Mouse (Mus musculus): ENCODE results near the gene Bora.

- TF ChIP-seq ZNF384 (IDR thresholded peaks at IDR 0.05; ENCODE audit: low read depth, low read length): no peak
- TF ChIP-seq HCFC1 (IDR thresholded peaks at IDR 0.05; ENCODE audit: borderline replicate concordance, insufficient read depth, low read length): no peak
Measured at GRCm38 (mm10) chr14:99124076-99124475, 78.1 kb downstream of the Bora start.

All from ES-E14 (cell line).